Mouse (Mus musculus): Measurements from ENCODE around the gene Faah. TPM values are rescaled to one million over a fixed set of nuclear protein-coding genes. Genes with fewer than 3 reads are reported as not detected.

The Faah gene
- total and polyA plus RNA-seq, 3 experiments, result 3.4 to 15.1 (median 13.3) TPM

- peak overlapping the region in 1 of 3 experiments; percentile 49 for H3K4me3 ChIP-seq (replicated peaks in 1 of 3; ENCODE audit: low read depth in 2 of 3, low read length in 2 of 3, poor library complexity in 1 of 3)
- no peaks in the 10 kb centered on the region for H3K36me3 ChIP-seq (replicated peaks in 1 of 2; ENCODE audit: control insufficient read depth in 1 of 2, insufficient read depth in 1 of 2, low read length in 1 of 2)
- H3K4me2 ChIP-seq (ENCODE audit: insufficient read depth, low read depth, poor library complexity, severe bottlenecking), result peak overlapping the region; percentile 52
- H3K9ac ChIP-seq (ENCODE audit: insufficient read depth, low read depth), result 0 out of 2 replicates have a peak overlapping the region, but pooled peaks have one; percentile 17
- peaks cover 3 to 16% of the 10 kb centered on the region in 2 experiments; a peak in 2 of 4 replicates for H3K4me1 ChIP-seq (ENCODE audit: control insufficient read depth in 1 of 2, insufficient read depth in 2 of 2)
- no peaks in the 10 kb centered on the region for H3K79me2 ChIP-seq (replicated peaks; ENCODE audit: control insufficient read depth, extremely low read depth, insufficient read depth, poor library complexity, severe bottlenecking)
- H3K27ac ChIP-seq (ENCODE audit: insufficient read depth, low read depth), result no peak overlapping the region
- H3K27me3 ChIP-seq (replicated peaks), result peaks cover 12% of the 10 kb centered on the region
- H3K9me3 ChIP-seq (replicated peaks; ENCODE audit: low read length), result no peaks in the 10 kb centered on the region
- peak; percentile 81 for DNase-seq (ENCODE audit: extremely low read depth)
- in situ Hi-C loops (cut with MboI; ENCODE audit: low pct_ligation_motif_present, low pct_unique_long_range_greater_than_20kb, low sequenced_read_pairs) (loop anchor here (5.0 kb wide), 1 partner anchor 77 kb away; no protein-coding TSS in a partner anchor), dilution Hi-C loops (cut with MboI; ENCODE audit: extremely low pct_ligation_motif_present, extremely low pct_unique_long_range_greater_than_20kb, low sequenced_read_pairs) (no loop called here)
- TF ChIP-seq EP300 (IDR thresholded peaks at IDR 0.05; ENCODE audit: low read length), result no peak
- TF ChIP-seq CTCF (conservative IDR thresholded peaks at IDR 0.05 in 1 of 2, IDR thresholded peaks at IDR 0.05 in 1 of 2; ENCODE audit: low read depth in 2 of 2, low read length in 2 of 2), result peak; percentile 19 to 78; a peak in 3 of 4 replicates
- TF ChIP-seq SMC3 (IDR thresholded peaks at IDR 0.05; ENCODE audit: low read depth, low read length), result peak; percentile 60
- peak; percentile 48; the same call in 1 of the 2 replicates for TF ChIP-seq MAFK (IDR thresholded peaks at IDR 0.05; ENCODE audit: insufficient replicate concordance, low read length)
- peak; percentile 53 for TF ChIP-seq RAD21 (IDR thresholded peaks at IDR 0.05; ENCODE audit: low read depth, low read length)
Measured at GRCm38 (mm10) chr4:115984111-115984510, 33.6 kb downstream of the Faah start.

GRCm38 (mm10) chr4:115980676-115981075 is 37.0 kb downstream of the Faah start:
- peaks cover 1 to 13% of the 10 kb centered on the region in 2 experiments; a peak in 2 of 4 replicates for H3K4me1 ChIP-seq (ENCODE audit: control insufficient read depth in 1 of 2, insufficient read depth in 2 of 2)
- H3K9ac ChIP-seq (ENCODE audit: insufficient read depth, low read depth), result no peak overlapping the region
- TF ChIP-seq MYC (IDR thresholded peaks at IDR 0.05; ENCODE audit: low read depth, low read length) (peak; percentile 53; the same call in 1 of the 2 replicates), TCF12 (IDR thresholded peaks at IDR 0.05; ENCODE audit: low read depth, low read length) (no peak), JUN (IDR thresholded peaks at IDR 0.05; ENCODE audit: insufficient read depth, low read depth, low read length) (no peak), SIN3A (IDR thresholded peaks at IDR 0.05; ENCODE audit: low read length) (no peak), GABPA (IDR thresholded peaks at IDR 0.05; ENCODE audit: insufficient replicate concordance, low read depth, low read length) (no peak), PAX5 (IDR thresholded peaks at IDR 0.05; ENCODE audit: low read length) (no peak), JUND (conservative IDR thresholded peaks at IDR 0.05; ENCODE audit: low read depth, low read length) (no peak), CHD2 (IDR thresholded peaks at IDR 0.05; ENCODE audit: low read length) (no peak), ZKSCAN1 (IDR thresholded peaks at IDR 0.05; ENCODE audit: borderline replicate concordance, low read depth, low read length) (no peak), RCOR1 (conservative IDR thresholded peaks at IDR 0.05; ENCODE audit: low read depth, low read length) (no peak), NRF1 (IDR thresholded peaks at IDR 0.05; ENCODE audit: low read depth, low read length) (no peak), ELF1 (IDR thresholded peaks at IDR 0.05; ENCODE audit: low read depth, low read length) (peak; percentile 49; the same call in 1 of the 2 replicates), IRF4 (IDR thresholded peaks at IDR 0.05; ENCODE audit: low read depth, low read length) (0 out of 2 replicates have a peak, but pooled peaks have one; percentile 8), ZNF384 (IDR thresholded peaks at IDR 0.05; ENCODE audit: low read depth, low read length) (peak; percentile 54), ZC3H11A (IDR thresholded peaks at IDR 0.05; ENCODE audit: low read depth, low read length) (peak; percentile 24), NELFE (IDR thresholded peaks at IDR 0.05; ENCODE audit: low read depth, low read length) (no peak; the same call in 1 of the 2 replicates), CHD1 (IDR thresholded peaks at IDR 0.05; ENCODE audit: low read depth, low read length) (no peak), SMC3 (IDR thresholded peaks at IDR 0.05; ENCODE audit: low read depth, low read length) (peak; percentile 85), POLR2AphosphoS2 (IDR thresholded peaks at IDR 0.05; ENCODE audit: low read depth, low read length) (no peak), CTCF (conservative IDR thresholded peaks at IDR 0.05 in 1 of 2, IDR thresholded peaks at IDR 0.05 in 1 of 2; ENCODE audit: low read depth in 2 of 2, low read length in 2 of 2) (peak; percentile 58 to 91), RAD21 (IDR thresholded peaks at IDR 0.05; ENCODE audit: low read depth, low read length) (peak; percentile 85), MAFK (IDR thresholded peaks at IDR 0.05; ENCODE audit: insufficient replicate concordance, low read length) (no peak)
- H3K27me3 ChIP-seq (replicated peaks), result peaks cover 20% of the 10 kb centered on the region
- dilution Hi-C loops (cut with MboI; ENCODE audit: extremely low pct_ligation_motif_present, extremely low pct_unique_long_range_greater_than_20kb, low sequenced_read_pairs), result no loop called here
- in situ Hi-C loops (cut with MboI; ENCODE audit: low pct_ligation_motif_present, low pct_unique_long_range_greater_than_20kb, low sequenced_read_pairs), result loop anchor here (5.0 kb wide), 1 partner anchor 73 kb away; no protein-coding TSS in a partner anchor
- H3K4me3 ChIP-seq (replicated peaks in 1 of 3; ENCODE audit: low read depth in 2 of 3, low read length in 2 of 3, poor library complexity in 1 of 3), result no peak overlapping the region
- H3K4me2 ChIP-seq (ENCODE audit: insufficient read depth, low read depth, poor library complexity, severe bottlenecking), result peak overlapping the region; percentile 37; the same call in 1 of the 2 replicates
- H3K9me3 ChIP-seq (replicated peaks; ENCODE audit: low read length), result no peaks in the 10 kb centered on the region
- H3K79me2 ChIP-seq (replicated peaks; ENCODE audit: control insufficient read depth, extremely low read depth, insufficient read depth, poor library complexity, severe bottlenecking), result no peaks in the 10 kb centered on the region
- no peaks in the 10 kb centered on the region for H3K36me3 ChIP-seq (replicated peaks in 1 of 2; ENCODE audit: control insufficient read depth in 1 of 2, insufficient read depth in 1 of 2, low read length in 1 of 2)
- peak; percentile 80 for DNase-seq (ENCODE audit: extremely low read depth)
- H3K27ac ChIP-seq (ENCODE audit: insufficient read depth, low read depth), result no peak overlapping the region
